Mouse (Mus musculus) limb, embryonic 14.5 days (tissue): ENCODE data around the gene Ttll8. TPM values are rescaled to one million over a fixed set of nuclear protein-coding genes. Genes with fewer than 3 reads are reported as not detected.

Experiments
- ATAC-seq: fragments of 200-750 bp; cut with Nextera tagmentation; 2 replicates; pipeline ENCODE4 v1.8.0; 2017; ENCODE audit warnings: low read depth, moderate number of reproducible peaks, moderate TSS enrichment; ENCODE audit not compliant: low FRiP score
- DNase-seq: peaks from one replicate; pipeline ENCODE4 v3.0.0-alpha.2; 2015; ENCODE audit warnings: low spot score
- H3K27ac ChIP-seq: fragments of 300-500 bp; sonication (generic); replicated peaks from 2 replicates; pipeline ENCODE4 v1.5.1; 2014; ENCODE audit warnings: low read depth, mild to moderate bottlenecking, low read length, moderate library complexity, mixed read lengths
- H3K27me3 ChIP-seq: fragments of 300-500 bp; sonication (generic); 2 replicates; pipeline ENCODE4 v1.6.1; 2014; ENCODE audit warnings: low read length, mixed read lengths; ENCODE audit not compliant: control insufficient read depth, insufficient read depth
- H3K36me3 ChIP-seq: fragments of 300-500 bp; sonication (generic); 2 replicates; pipeline ENCODE4 v1.6.1; 2014; ENCODE audit warnings: mild to moderate bottlenecking, low read length, moderate library complexity, mixed read lengths; ENCODE audit not compliant: control insufficient read depth, insufficient read depth
- H3K4me1 ChIP-seq: fragments of 300-500 bp; sonication (generic); 2 replicates; pipeline ENCODE4 v1.6.1; 2014; ENCODE audit warnings: antibody characterized with exemption, low read length, mixed read lengths; ENCODE audit not compliant: control insufficient read depth, insufficient read depth
- H3K4me2 ChIP-seq: fragments of 300-500 bp; sonication (generic); replicated peaks from 2 replicates; pipeline ENCODE4 v1.6.1; 2014; ENCODE audit warnings: low read depth, mild to moderate bottlenecking, low read length, moderate library complexity; ENCODE audit not compliant: severe bottlenecking
- H3K4me3 ChIP-seq: fragments of 300-500 bp; sonication (generic); replicated peaks from 2 replicates; pipeline ENCODE4 v1.5.1; 2014; ENCODE audit warnings: low read length
- H3K9ac ChIP-seq: fragments of 300-500 bp; sonication (generic); 2 replicates; pipeline ENCODE4 v1.6.1; 2014; ENCODE audit warnings: mild to moderate bottlenecking, low read depth, low read length, moderate library complexity; ENCODE audit not compliant: severe bottlenecking
- H3K9me3 ChIP-seq: fragments of 300-500 bp; sonication (generic); 2 replicates; pipeline ENCODE4 v1.6.1; 2016; ENCODE audit warnings: low read length; ENCODE audit not compliant: control insufficient read depth
- POLR2A ChIP-seq: fragments of 200-500 bp; IDR thresholded peaks from 2 replicates; pipeline ENCODE4 v1.8.0; 2012; ENCODE audit warnings: inconsistent platforms, mild to moderate bottlenecking, moderate library complexity, borderline replicate concordance; ENCODE audit not compliant: insufficient read depth, insufficient read length; ENCODE audit errors: extremely low read depth
- WGBS: fragments of 180-500 bp; shearing (Covaris S2); extraction: QIAGEN DNeasy Blood & Tissue Kit; methylation state at CpG from one replicate; pipeline ENCODE4 v1.1.7; 2014; 5-methylcytosine and 5-hydroxymethylcytosine counted together
- polyA plus RNA-seq, 2 experiments: library from polyadenylated mRNA; depleted of rRNA in 1 of 2; stranded (reverse) in 1 of 2; unstranded in 1 of 2; fragments of >200 nt; fragmentation: Nextera tagmentation in 1 of 2; extraction: Ambion mirVana in 1 of 2; gene quantifications; 2 replicates each; pipeline versions ENCODE4 v1.2.1 to v1.2.3; 2012 to 2014

Gene Ttll8
- polyA plus RNA-seq, 2 experiments: 0.08 TPM; not detected in 1

DNA sequence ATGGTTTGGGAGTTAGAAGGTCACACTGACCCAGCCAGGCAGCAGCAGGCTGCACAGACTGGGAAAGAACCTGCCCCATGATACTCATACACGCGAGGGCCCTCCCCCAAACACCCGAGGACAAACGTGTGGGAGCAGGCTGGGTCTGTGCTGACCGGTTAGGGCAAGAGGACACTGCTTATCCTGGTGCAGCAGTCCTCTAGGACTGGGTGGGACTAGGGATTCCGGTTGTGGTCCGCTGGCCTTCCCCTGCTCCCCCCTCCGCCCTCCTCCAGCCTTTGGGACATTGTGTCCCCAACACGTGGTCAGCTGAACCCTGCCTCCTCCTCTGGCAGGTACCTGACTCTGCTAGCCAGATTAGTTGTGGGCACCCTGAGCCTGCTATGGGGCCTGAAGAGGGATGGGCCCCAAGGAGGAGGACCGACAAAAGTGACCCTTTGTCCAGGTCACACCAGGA is 78.6 kb downstream of the Ttll8 start:
- H3K27me3 ChIP-seq: no peaks in the 10 kb centered on the region
- no peaks in the 10 kb centered on the region for H3K9me3 ChIP-seq
- no peak overlapping the region for H3K4me2 ChIP-seq
- WGBS: 32% methylated on average over 10 of the region's 10 CpGs
- no peak overlapping the region for H3K27ac ChIP-seq
- no peak for TF ChIP-seq POLR2A
- peaks cover 4% of the 10 kb centered on the region; the same call in 1 of the 2 replicates for H3K4me1 ChIP-seq
- ATAC-seq: no peak; the same call in 1 of the 2 replicates
- DNase-seq: no peak
- H3K36me3 ChIP-seq: no peaks in the 10 kb centered on the region
- no peak overlapping the region for H3K9ac ChIP-seq
- no peak overlapping the region for H3K4me3 ChIP-seq

GRCm38 (mm10) chr15:88874477-88874876 is 79.7 kb downstream of the Ttll8 start:
- Histone ChIP-seq H3K4me3 (no peak overlapping the region), H3K27me3 (no peaks in the 10 kb centered on the region), H3K36me3 (no peaks in the 10 kb centered on the region), H3K4me1 (peaks cover 4% of the 10 kb centered on the region; the same call in 1 of the 2 replicates), H3K4me2 (no peak overlapping the region), H3K9me3 (no peaks in the 10 kb centered on the region), H3K27ac (no peak overlapping the region), H3K9ac (no peak overlapping the region)
- WGBS: 79% methylated on average over 6 of the region's 6 CpGs
- DNase-seq: no peak
- no peak for TF ChIP-seq POLR2A
- no peak for ATAC-seq

GRCm38 (mm10) chr15:88874061-88874460 is 80.2 kb downstream of the Ttll8 start:
- TF ChIP-seq POLR2A: no peak
- ATAC-seq (no peak), DNase-seq (no peak)
- no peaks in the 10 kb centered on the region for H3K36me3 ChIP-seq
- H3K9ac ChIP-seq: no peak overlapping the region
- 81% methylated on average over 3 of the region's 3 CpGs for WGBS
- no peaks in the 10 kb centered on the region for H3K27me3 ChIP-seq
- no peak overlapping the region for H3K4me2 ChIP-seq
- H3K4me1 ChIP-seq: peaks cover 4% of the 10 kb centered on the region; the same call in 1 of the 2 replicates
- H3K4me3 ChIP-seq: no peak overlapping the region
- no peaks in the 10 kb centered on the region for H3K9me3 ChIP-seq
- no peak overlapping the region for H3K27ac ChIP-seq

DNA sequence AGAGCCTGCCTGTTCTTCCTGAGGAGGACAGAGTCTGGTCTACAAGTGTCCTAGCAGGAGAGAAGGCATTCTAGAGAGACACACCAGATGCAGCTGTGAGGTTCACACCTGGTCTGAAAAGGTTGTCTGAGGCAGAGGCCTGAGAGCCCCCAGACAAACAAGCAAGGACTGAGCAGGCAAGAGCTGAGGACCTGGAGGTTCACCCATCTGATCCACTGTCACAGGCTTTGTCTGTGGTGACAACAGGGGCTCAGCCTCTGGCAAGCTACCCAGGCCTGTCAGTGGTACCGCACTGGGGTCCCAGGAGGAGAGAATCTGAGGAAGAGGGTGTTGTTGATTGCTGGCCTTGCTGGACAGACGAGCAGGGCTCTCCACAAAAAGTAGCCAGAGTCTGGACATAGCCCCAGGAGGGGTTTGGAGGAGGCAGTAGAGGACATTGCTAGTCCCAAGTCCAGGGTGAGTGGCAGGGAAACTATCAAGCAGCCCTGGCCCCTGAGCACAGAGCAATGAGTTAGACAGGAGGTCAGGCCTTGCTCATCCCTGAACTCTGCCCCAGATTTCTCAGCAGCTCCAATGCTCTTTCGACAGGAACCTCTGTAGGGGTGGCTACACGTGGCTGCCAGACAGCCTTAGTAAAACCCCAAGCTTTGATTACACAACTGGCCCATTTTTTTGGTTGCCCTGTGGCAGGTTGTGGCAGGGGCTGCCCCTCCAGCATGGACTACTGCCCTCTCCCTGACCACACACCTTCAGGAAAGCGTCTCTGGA is 83.6 kb downstream of the Ttll8 start:
- Histone ChIP-seq H3K9ac (no peak overlapping the region), H3K4me2 (no peak overlapping the region), H3K4me1 (peaks cover 8% of the 10 kb centered on the region), H3K4me3 (no peak overlapping the region), H3K27me3 (no peaks in the 10 kb centered on the region), H3K27ac (no peak overlapping the region), H3K36me3 (peaks cover 11% of the 10 kb centered on the region), H3K9me3 (no peaks in the 10 kb centered on the region)
- no peak for DNase-seq
- WGBS: 70% methylated on average over 5 of the region's 5 CpGs
- TF ChIP-seq POLR2A: no peak
- no peak for ATAC-seq

GRCm38 (mm10) chr15:88868024-88868742 is 86.0 kb downstream of the Ttll8 start:
- Histone ChIP-seq H3K27me3 (no peaks in the 10 kb centered on the region), H3K4me2 (no peak overlapping the region), H3K9me3 (no peaks in the 10 kb centered on the region), H3K9ac (no peak overlapping the region), H3K4me1 (peaks cover 21% of the 10 kb centered on the region), H3K27ac (peak overlapping the region; percentile 55), H3K4me3 (no peak overlapping the region), H3K36me3 (peaks cover 26% of the 10 kb centered on the region)
- DNase-seq (no peak), ATAC-seq (no peak)
- TF ChIP-seq POLR2A: no peak
- WGBS: 79% methylated on average over 6 of the region's 6 CpGs
